Mouse (Mus musculus): ENCODE results near the gene Pigf.
A peak's percentile ranks its signal among the peaks of the same experiment; 100 is the strongest.

Gene Pigf

DNA sequence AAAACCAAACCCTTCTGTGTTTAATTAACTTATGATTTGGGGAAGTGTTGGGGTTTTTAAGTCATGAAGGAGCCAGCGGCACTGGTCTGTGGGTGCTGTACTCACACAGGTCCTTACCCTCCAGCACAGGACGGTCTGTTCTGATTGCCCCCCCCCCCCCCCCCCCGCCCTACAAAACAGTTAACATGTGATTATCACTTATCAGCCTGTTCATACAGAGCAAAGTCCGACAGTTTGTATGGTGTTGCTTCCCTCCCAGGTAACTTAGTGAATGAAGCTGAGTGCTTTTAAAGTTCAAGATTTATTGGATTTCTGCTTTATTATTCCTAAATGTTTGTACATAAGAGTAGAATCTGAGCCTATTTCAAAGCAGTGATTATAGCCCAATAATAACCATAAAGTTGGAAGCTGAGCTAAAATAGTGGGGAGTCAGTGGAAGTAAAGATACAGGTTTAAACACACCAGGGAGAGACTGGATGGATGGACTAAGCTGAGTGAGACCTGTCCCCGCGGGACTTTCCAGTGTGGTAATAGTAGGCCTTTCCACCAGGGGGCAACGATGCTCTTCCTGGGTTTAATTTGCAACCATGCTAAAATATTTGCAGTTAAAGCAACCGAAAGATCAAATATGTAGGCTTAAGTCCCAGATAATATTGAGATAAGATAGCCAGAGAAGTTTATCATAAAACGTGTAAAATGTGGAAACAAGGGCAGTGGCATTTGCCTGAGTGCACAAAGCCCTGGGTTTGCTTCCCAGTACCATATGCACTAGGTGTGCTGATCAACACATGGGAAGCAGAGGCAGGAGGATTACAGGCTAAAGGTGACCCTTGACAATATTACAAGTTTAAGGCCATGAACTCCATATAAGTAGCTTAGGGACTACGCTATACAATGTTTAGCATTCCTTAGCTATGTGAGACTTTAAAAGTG lies 11.2 kb upstream of the Pigf start:
- no peak for DNase-seq (ENCODE audit: low spot score in 2 of 2)

DNA sequence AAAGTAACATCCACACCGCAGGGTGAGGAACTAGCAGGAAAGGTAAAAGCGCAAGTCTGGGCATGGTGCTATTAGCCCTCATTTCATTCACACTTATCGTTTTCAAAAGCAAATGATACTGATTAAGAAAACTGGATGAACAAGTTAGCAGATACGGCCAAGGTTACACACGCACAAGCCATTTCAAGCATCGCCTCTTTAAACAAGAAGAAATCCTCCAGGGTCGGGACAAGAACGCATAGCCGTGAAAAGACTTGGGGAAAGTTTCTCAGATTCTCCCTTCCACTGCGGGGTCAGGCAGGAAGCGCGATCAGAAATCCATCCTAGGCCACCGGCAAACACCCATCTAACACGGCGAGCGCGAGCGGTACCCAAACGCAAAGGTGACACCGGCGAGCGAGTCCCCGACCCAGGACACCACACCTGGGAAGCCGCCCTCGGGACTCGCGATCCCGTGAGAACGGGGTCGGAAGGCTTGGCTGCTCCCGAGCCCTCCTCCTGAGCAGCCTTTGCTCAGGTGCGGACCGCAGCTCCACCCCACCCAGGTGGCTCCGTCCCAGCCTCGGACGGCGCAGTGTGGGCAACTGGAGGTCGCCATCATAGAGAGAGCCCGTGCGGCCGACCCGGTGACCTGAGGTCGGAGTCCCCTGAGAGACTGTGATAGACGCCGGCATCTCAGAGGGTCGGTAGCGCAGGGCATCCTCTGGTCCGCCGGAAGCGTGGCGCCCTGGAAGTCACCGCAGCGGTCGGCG lies 539 bp downstream of the Pigf start:
- no peak for DNase-seq (ENCODE audit: low spot score in 2 of 2)

DNA sequence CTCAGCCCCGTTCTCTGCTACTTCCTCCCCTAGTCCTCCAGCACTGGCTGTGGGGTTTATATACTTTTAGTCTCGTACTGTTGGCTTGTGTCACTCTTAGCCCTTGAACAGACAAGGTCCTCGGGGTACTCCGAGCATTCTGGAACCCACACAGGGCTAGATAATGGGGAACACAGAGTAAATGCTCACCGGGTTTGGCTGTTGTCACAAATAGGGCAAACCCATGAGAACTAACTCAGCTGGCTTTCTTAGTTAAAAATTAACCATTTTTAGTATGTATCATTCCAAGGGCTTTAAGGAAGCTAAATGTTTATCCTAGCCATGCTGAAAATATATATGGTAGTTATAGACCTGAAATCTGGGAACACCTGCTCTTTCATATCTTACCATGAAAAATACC lies 5.5 kb downstream of the Pigf start:
- no peak for DNase-seq (ENCODE audit: low spot score in 2 of 2)

DNA sequence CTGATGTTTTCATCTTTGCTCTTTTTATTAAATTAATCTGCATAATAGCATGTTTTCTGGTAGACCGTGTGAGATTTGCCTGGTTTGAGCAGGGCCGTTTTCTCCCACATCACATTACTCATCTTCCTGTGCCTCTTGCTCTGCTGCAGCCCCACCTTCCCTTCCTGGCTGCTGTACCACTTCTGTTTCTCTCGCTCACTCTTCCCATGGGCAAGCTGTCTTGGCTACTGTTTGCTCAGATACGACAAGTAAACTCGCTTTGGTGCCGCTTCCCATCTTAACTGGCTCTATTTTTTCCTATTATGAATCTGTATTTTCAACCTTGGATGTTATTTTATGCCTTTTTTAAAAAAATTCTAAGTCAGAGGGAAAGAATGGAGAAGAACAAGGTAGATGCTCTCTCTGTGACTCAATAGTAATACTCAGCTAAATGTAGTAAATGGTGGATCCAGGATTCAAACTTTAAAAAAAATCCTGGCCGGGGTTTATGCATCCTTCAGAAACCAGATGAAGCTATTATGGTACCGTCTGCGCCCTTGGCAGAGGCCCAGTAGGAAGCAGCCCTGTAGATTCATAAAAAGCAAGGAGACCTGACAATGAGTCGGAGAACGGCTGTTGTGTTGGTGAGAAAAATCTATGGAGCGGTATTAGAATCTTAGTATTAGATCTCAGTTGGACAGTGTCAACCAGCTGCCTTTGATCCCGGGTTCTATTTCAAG lies 13.7 kb downstream of the Pigf start:
- DNase-seq (ENCODE audit: low spot score in 2 of 2) = peak; percentile 83 to 90

DNA sequence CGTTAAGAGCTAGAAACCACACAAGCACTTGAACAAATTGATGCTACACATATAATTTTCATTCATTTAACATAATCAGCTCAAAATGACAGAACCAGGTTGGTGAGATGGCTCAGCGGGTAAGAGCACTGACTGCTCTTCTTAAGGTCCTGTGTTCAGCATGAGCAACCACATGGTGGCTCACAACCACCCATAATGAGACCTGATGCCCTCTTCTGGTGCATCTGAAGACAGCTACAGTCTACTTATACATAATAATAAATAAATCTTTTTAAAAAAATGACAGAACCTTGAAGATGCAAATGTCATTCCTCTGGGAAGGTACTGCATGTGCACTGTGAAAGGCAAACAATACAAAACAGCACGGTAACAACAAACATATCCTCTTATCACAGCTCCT lies 16.3 kb downstream of the Pigf start:
- DNase-seq (ENCODE audit: low spot score in 2 of 2) = no peak

DNA sequence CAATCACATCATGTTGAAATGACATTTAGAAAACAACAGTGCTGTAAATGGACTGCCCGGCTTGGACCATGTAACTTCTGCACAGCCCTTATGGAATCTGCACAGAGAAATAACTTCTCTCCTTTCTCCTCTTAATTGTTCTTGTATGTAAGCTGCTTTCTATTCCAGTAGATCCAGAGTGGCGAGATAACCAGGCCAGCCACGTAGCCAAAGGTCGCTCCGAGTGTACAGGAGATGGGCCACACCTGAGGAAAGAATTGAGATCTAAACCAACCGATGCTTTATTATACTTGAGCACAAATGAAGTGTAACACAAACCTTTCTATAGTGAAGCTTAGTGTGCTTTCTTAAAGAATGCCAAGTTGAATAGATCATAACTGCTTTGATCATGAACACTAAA lies 27.9 kb downstream of the Pigf start:
- DNase-seq (ENCODE audit: low spot score in 2 of 2) = no peak

DNA sequence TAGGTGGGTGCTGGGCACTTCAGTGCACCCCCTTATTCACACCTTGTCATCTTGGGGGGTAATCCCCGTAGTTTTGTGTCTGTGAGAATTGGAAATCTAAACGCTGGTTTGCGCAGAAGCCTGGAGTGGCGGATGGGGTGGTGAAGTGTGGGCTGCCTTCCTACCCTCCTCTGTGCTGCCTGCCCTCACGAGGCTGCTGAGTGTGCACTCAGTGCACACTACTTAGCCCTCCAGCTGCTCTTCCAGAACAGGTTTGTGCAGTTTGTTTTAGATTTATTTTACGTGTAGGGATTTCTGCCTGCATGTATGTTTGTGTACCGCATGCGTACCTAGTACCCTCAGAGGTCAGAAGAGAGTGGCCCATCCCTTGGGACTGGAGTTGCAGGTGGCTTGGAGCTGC lies 33.9 kb downstream of the Pigf start:
- no peak for DNase-seq (ENCODE audit: low spot score in 2 of 2)

DNA sequence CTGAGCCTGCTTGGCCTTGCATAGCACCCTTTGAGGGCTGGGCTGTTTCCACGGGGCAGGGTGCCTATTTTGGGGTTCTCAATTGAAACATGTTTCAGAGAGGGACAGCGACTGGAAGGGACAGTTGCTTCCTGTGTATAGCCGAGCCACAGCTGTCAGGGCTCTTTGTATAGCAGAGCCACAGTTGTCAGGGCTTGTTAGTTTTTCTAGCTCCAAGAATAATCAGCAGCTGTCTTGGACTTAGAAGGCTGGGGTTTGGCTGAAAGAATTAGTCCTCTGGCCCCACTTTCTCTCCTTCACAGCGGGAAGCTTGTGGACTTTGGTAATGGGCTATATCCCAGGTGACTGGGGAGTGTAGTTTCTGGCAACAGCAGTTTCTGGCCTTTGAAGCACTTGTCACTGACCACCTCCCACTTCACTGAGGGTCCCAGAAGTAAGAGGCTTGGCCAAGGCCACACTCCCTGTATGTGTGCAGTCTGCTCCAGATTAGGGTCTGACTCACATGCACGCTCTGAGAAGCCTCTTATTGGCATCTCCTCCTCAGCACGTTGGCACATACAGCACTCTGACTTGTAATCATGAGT lies 36.5 kb downstream of the Pigf start:
- DNase-seq (ENCODE audit: low spot score in 2 of 2) = no peak

DNA sequence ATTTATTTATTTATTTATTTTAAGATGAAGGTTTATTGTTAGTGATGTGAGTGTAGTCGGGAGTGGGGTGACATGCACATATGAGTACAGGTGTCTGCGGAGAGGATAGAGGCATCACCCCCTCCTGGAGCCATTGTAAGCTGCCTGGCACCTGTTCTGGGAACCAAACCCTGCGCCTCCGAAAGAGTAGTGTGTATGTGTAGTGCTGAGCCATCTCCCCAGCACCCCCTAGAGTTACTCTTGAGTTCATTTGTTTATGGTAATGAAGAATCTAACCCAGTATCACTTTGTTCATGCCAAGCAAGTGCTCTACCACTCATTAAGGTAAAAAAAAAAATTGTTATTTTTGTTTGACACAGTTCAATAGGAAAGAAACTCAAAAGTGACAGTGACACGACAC lies 37.0 kb downstream of the Pigf start:
- no peak for DNase-seq (ENCODE audit: low spot score in 2 of 2)

DNA sequence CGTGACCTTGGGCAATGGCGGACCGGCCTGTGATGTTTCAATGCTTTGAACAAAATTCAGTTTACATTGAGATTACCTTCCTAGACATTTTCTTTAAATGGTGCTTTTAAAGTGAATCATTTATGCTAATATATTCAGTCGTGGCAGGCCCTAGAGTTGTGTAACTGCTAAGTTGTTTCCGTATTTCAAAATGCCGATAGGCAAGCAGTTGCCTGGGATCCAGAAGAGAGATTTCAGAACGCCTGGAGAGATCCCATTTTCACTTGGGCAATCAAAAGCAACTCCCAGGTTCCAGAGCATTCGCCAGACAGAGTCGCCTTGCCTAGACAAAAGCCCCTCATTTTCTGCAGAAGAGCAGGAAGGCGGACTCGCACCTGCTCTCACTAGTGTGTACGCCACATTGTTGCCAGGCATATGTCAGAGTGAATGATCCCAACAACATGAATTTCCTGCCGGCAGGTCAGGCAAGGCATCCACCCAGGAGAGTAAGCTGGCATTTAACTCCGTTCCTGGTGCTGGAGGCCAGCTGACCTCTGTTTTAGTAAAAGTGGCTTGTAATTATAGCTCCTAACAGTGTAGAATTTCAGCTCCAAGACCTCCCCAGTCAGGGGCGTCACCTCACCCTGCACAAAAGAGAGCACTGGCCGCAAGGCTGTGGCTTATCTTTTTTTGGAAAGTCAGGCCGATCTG lies 38.6 kb downstream of the Pigf start:
- DNase-seq (ENCODE audit: low spot score in 2 of 2) = no peak

DNA sequence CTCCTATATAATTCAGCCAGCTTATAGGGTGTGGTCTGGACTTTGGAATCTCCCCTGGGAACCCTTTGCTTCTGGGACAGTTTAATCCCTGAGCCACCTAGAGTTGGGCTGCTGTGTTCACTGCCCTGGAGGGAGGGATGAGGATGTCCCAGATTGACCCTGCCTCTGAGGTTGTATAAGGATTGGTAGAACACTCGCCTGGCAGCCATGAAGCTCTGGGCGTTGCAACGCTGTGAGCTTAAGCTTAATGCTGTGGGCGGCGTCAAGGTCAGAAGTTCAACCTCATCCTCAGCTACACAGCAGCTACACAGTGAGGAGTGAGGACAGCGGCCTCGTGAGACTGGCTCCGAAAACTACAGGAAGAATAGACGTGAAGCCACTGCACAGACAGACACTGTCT lies 42.7 kb downstream of the Pigf start:
- DNase-seq (ENCODE audit: low spot score in 2 of 2) = no peak

DNA sequence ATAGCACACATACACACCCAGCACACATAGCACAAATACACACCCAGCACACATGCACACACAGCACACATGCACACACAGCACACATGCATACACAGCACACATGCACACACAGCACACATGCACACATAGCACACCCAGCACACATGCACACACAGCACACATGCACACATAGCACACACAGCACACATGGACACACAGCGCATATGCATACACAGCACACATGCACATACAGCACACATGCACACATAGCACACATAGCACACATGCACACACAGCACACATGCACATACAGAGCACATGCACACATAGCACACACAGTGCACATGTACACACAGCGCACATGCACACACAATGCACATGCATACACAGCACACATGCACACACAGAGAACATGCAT lies 43.5 kb downstream of the Pigf start:
- no peak for DNase-seq (ENCODE audit: low spot score in 2 of 2)

DNA sequence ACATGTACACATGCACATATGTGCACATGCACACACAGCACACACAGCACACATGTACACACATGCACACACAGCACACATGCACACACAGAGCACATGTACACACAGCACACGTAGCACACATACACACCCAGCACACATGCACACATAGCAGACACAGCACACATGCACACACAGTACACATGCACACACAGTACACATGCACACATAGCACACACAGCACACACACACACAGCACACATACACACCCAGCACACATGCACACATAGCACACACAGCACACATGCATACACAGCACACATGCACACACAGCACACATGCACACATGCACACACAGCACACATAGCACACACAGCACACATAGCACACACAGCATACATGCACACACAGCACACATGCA lies 44.0 kb downstream of the Pigf start:
- DNase-seq (ENCODE audit: low spot score in 2 of 2) = no peak

DNA sequence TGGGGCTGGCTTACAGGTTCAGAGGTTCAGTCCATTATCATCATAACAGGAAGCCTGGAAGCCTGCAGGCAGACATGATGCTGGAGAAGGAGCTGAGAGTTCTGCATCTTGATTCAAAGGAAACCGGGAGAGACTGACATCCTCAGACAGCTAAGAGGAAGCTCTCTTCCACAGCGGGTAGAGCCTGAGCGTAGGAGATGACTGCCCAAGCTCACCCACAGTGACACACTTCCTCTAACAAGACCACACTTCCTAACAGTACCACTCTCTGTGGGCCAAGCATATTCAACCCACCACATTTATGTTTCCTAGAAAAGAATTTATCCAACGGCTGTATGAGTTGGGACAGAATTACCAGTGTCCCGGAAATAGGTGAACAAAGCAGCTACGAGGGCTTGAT lies 46.7 kb downstream of the Pigf start:
- DNase-seq (ENCODE audit: low spot score in 2 of 2) = no peak

DNA sequence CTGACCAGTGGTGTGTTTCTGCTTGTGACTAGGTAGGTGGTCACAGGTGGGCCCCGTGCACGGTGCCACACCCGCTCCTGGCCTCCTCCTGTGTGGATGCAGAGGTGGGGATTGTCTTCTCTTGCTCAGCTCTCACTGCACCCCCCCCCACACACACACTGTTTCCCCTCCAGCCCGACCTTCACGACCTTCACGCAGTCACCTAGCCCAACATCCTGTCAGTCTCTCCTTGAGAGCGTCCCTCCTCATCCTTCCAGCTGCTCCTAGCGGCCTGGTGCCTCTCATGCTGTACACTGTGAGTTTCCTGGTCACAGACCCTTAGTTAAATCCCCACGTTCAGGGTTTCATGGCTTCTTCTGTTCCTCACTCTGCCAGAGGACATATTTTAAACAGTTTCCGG lies 48.8 kb downstream of the Pigf start:
- no peak for DNase-seq (ENCODE audit: low spot score in 2 of 2)

DNA sequence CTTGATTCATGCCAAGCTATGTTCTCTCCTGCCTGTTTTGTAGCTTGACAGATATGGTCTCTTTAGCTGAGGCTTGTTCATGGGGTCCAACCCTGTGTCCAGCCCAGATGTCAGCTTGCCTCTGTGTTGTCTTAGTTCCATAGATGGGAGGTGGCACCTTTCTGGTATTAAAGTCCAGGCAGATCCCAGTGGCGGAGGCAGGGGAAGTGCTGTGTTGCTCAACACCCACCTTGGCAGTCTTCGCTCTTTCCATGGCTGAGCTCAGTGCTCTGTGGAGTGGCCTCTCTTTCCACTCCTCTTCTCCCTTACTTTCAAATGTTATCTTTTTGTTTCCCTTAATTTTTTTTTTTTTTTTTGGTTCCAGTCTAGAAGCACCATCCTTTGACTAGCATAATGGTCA lies 52.1 kb downstream of the Pigf start:
- DNase-seq (ENCODE audit: low spot score in 2 of 2) = no peak

DNA sequence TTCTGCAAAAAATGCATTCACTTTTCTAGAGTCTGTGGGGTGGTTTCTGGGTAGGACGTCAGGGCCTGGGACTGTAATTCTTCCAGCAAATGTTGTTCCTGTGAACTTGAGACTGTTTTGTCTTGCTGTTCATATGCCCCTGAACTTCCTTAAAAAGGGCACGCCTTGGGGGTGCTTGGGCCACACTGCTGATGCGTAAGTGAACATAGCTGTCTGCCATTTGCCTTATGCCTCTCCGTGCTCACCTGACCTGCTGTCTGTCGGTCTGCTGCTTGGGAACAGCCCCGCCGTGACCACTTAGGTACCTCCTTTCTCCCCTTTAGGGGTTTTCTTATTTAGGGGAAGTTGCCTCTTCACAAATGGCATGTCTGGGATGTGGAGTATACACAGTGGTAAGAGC lies 53.3 kb downstream of the Pigf start:
- DNase-seq (ENCODE audit: low spot score in 2 of 2) = no peak

DNA sequence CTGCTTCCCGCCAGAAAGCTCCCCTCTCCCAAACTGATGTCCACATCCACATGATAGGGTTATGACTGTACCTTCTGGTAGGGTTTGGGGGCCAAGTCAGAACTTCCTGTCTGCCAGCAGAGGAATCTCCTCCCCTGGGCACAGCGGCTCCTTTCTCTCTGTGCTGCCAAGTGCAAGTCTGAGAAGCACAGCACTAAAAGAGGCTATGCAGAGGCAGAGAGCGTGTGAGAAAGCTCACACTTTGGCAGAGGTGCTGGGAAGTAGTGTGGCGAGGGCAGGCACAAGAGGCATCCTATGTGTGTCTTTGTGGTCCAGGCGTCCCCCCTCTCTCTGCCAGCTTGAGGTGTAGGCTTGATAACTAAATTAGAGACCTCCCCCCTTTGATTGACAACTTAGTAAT lies 54.2 kb downstream of the Pigf start:
- no peak for DNase-seq (ENCODE audit: low spot score in 2 of 2)

DNA sequence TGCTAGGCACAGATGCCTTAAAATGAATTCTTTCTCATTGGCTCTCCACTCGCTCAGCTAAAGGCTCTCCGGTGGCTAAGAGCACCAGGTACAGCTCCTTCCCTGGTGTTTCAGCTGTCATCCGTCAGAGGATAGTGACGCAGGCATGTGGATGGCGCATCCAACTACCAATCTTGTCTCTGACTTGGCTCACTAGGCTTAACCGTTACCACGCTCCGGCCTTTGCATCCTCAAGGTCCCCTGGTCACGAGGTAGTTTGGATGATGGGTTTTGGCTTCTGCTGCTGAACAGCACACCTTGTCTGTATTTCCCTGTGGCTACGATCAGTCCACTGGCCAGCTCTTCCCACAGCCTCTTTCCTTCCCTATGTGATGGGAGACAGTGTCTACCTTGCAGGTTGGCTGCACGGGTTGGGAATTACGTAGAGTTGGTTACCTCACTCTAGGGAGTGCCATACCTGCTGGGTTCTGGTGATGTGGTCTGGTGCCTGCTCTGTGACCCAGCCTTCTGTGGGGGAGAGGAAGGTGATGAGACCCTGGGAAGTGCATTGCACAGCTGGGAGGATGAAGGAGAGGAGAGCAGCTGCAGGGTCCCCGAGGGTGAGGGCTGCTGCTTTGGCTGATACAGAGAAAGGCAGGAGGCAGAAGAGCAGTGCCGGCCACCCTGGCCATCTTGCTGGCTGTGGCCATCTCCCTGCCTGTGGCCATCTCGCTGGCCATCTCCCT lies 55.0 kb downstream of the Pigf start:
- no peak for DNase-seq (ENCODE audit: low spot score in 2 of 2)

DNA sequence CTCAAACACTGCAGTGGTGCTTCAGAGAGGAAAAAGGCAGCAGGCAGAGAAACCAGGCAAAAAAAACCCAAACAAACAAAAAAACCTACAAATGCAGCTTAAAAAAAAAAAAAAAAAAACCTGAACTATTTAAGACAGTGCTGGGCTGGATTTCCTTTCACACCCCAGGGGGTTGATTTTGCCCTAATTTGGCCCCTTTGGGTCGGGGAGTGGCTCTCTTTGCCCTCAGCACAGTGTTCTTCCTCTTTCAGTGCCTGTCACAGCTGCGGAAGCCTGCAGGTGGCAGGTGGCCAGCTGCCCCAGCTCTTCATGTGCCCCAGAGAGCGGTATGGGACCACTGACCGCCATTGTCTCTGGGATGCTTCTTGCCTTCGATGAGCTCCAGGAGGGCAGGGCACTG lies 55.6 kb downstream of the Pigf start:
- no peak for DNase-seq (ENCODE audit: low spot score in 2 of 2)

DNA sequence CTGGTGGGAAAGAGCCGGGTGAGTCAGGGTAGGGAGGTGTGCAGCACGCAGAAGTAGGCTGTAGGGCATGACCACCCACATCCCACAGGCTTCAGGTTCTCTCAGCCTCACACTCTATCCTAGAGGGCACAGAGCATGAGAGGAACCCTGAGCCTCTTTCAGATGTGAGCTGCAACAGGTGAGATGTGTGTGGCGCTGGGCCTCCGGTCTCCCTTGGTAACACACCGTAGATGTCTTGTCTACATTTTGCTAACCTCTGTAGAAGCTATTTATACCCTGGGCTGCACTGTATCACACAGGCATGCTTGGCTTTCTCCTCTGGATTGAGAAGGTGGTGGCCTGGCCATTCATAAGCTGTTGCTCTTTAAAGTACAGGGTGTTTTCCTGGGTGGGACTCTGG lies 56.6 kb downstream of the Pigf start:
- no peak for DNase-seq (ENCODE audit: low spot score in 2 of 2)
